Mouse (Mus musculus) ES-E14 (cell line): ENCODE data around the gene Nlrc3. TPM values are rescaled to one million over a fixed set of nuclear protein-coding genes. Genes with fewer than 3 reads are reported as not detected.
A peak's percentile ranks its signal among the peaks of the same experiment; 100 is the strongest.
"Not testable (repeated sequence)": the region's sequence is repeated elsewhere in the genome, so short reads cannot be mapped to it uniquely, and the experiment has no call there.

ENCODE experiments used
- DNase-seq: peaks from one replicate; pipeline ENCODE4 v3.0.0-alpha.2; 2013; ENCODE audit warnings: low read depth, low spot score
- H3K27ac ChIP-seq: 2 replicates; pipeline ENCODE4 v1.5.1; 2012; ENCODE audit warnings: low read depth, mild to moderate bottlenecking, low read length, moderate library complexity, mixed read lengths; ENCODE audit not compliant: poor library complexity, insufficient read depth, severe bottlenecking
- H3K36me3 ChIP-seq: 2 replicates; pipeline ENCODE4 v1.6.1; 2012; ENCODE audit warnings: mild to moderate bottlenecking, low read length, moderate library complexity, mixed read lengths; ENCODE audit not compliant: control insufficient read depth, poor library complexity, insufficient read depth, severe bottlenecking
- H3K4me1 ChIP-seq, 2 experiments: fragments of 150-350 bp in 1 of 2; sonication (generic) in 1 of 2; 2 replicates each; pipeline ENCODE4 v1.6.1; 2012; ENCODE audit warnings: low read length in 2 of 2, mild to moderate bottlenecking in 1 of 2, mixed read lengths in 1 of 2; ENCODE audit not compliant: control insufficient read depth in 2 of 2, insufficient read depth in 2 of 2, poor library complexity in 1 of 2
- H3K4me3 ChIP-seq, 2 experiments: fragments of 150-350 bp in 1 of 2; sonication (generic) in 1 of 2; 2 replicates each; pipeline ENCODE4 v1.5.1; 2012; ENCODE audit warnings: low read length in 2 of 2, low read depth in 1 of 2, mild to moderate bottlenecking in 1 of 2, mixed read lengths in 1 of 2; ENCODE audit not compliant: insufficient read depth in 1 of 2, poor library complexity in 1 of 2, severe bottlenecking in 1 of 2
- H3K9ac ChIP-seq: 2 replicates; pipeline ENCODE4 v1.6.1; 2012; ENCODE audit warnings: low read depth, mild to moderate bottlenecking, low read length, mixed read lengths; ENCODE audit not compliant: poor library complexity, insufficient read depth, severe bottlenecking
- H3K9me3 ChIP-seq: fragments of 150-350 bp; sonication (generic); 2 replicates; pipeline ENCODE4 v1.6.1; 2012; ENCODE audit warnings: low read depth, mild to moderate bottlenecking, low read length; ENCODE audit not compliant: control insufficient read depth, insufficient read depth
- CHD2 ChIP-seq: IDR thresholded peaks from 2 replicates; pipeline ENCODE4 v1.6.1; 2014; ENCODE audit warnings: mild to moderate bottlenecking, low read depth, low read length, inconsistent platforms
- HCFC1 ChIP-seq: IDR thresholded peaks from 2 replicates; pipeline ENCODE4 v1.6.1; 2012; ENCODE audit warnings: low read length, inconsistent platforms, borderline replicate concordance; ENCODE audit not compliant: insufficient read depth
- MAFK ChIP-seq: IDR thresholded peaks from 2 replicates; pipeline ENCODE4 v1.6.1; 2014; ENCODE audit warnings: mild to moderate bottlenecking, low read depth, low read length, inconsistent platforms; ENCODE audit not compliant: insufficient read depth
- ZC3H11A ChIP-seq: IDR thresholded peaks from 2 replicates; pipeline ENCODE4 v1.6.1; 2012; ENCODE audit warnings: low read depth, mild to moderate bottlenecking, inconsistent platforms, low read length, borderline replicate concordance
- ZNF384 ChIP-seq: IDR thresholded peaks from 2 replicates; pipeline ENCODE4 v1.6.1; 2012; ENCODE audit warnings: low read depth, low read length, inconsistent platforms
- in situ Hi-C, 2 experiments: fragments of 600-800 bp; cut with MboI; formaldehyde crosslinking; loops; one replicate each; pipeline ENCODE4 v1.15.1; 2025; ENCODE audit warnings: low sequenced_read_pairs in 2 of 2, inconsistent platforms in 1 of 2; ENCODE audit not compliant: unreplicated experiment in 2 of 2
- total RNA-seq: library from RNA; depleted of rRNA; stranded (reverse); fragments of 300-350 nt; gene quantifications from 2 replicates; pipeline ENCODE4 v1.2.3, GENCODE M21; 2012; rRNA removed

The Nlrc3 gene
- 2.1 and 2.3 TPM in 2 replicates for total RNA-seq

- H3K4me1 ChIP-seq: peaks cover 8 to 26% of the 10 kb centered on the region in 2 experiments
- H3K36me3 ChIP-seq: peaks cover 21% of the 10 kb centered on the region
- peak within 1 kb of the TSS; percentile 24; the same call in 1 of the 2 replicates for H3K9ac ChIP-seq
- H3K9me3 ChIP-seq: no peaks in the 10 kb centered on the region
- peak within 1 kb of the TSS; percentile 8; the same call in 1 of the 2 replicates for H3K27ac ChIP-seq
- DNase-seq: no peak
- peak within 1 kb of the TSS; percentile 7 to 42; a peak in 1 of 4 replicates for H3K4me3 ChIP-seq
- in situ Hi-C loops: no loop called here
- TF ChIP-seq HCFC1 (no peak), MAFK (no peak), CHD2 (no peak)
Observed at GRCm38 (mm10) chr16:3976251-3976671, at the start of gene Nlrc3. Gene Nlrc3 (minus strand): TSS chr16:3976632.

- no peak overlapping the region; the same call in 1 of the 2 replicates for H3K27ac ChIP-seq
- peaks cover 0 to 11% of the 10 kb centered on the region in 2 experiments; a peak in 2 of 4 replicates for H3K4me1 ChIP-seq
- H3K9ac ChIP-seq: no peak overlapping the region
- peak; percentile 49 for DNase-seq
- H3K4me3 ChIP-seq: no peak overlapping the region
- TF ChIP-seq CHD2 (no peak), HCFC1 (no peak), ZC3H11A (no peak)
- no peaks in the 10 kb centered on the region for H3K36me3 ChIP-seq
- H3K9me3 ChIP-seq: no peaks in the 10 kb centered on the region
- in situ Hi-C loops: no loop called here
Observed at GRCm38 (mm10) chr16:4022719-4023118, 46.3 kb upstream of the Nlrc3 start.

- no peak overlapping the region for H3K27ac ChIP-seq
- H3K4me1 ChIP-seq: peaks cover 0 to 11% of the 10 kb centered on the region in 2 experiments; a peak in 2 of 4 replicates
- no peak for DNase-seq
- in situ Hi-C loops: no loop called here
- no peaks in the 10 kb centered on the region for H3K9me3 ChIP-seq
- no peak overlapping the region for H3K9ac ChIP-seq
- TF ChIP-seq CHD2 (no peak), HCFC1 (no peak), ZC3H11A (no peak), MAFK (no peak), ZNF384 (no peak)
- no peak overlapping the region for H3K4me3 ChIP-seq
- no peaks in the 10 kb centered on the region for H3K36me3 ChIP-seq
Observed at GRCm38 (mm10) chr16:4021241-4021640, 44.8 kb upstream of the Nlrc3 start.

GRCm38 (mm10) chr16:4017466-4017865 is 41.0 kb upstream of the Nlrc3 start:
- in situ Hi-C loops, H3K4me1 ChIP-seq, DNase-seq: not testable (repeated sequence)

GRCm38 (mm10) chr16:4016786-4017185 is 40.4 kb upstream of the Nlrc3 start:
- H3K4me3 ChIP-seq, H3K9me3 ChIP-seq, in situ Hi-C loops, H3K9ac ChIP-seq, H3K36me3 ChIP-seq, DNase-seq, H3K27ac ChIP-seq, H3K4me1 ChIP-seq: not testable (repeated sequence)

More at GRCm38 (mm10) chr16:4017466-4017865, 41.0 kb upstream of the Nlrc3 start:
- H3K9me3 ChIP-seq, H3K27ac ChIP-seq, H3K36me3 ChIP-seq, H3K4me3 ChIP-seq, H3K9ac ChIP-seq: not testable (repeated sequence)
